Mouse (Mus musculus) embryonic facial prominence, embryonic 11.5 days (tissue): ENCODE data around the gene Isca1. TPM values are rescaled to one million over a fixed set of nuclear protein-coding genes. Genes with fewer than 3 reads are reported as not detected.
A peak's percentile ranks its signal among the peaks of the same experiment; 100 is the strongest.
"Not testable (repeated sequence)": the region's sequence is repeated elsewhere in the genome, so short reads cannot be mapped to it uniquely, and the experiment has no call there.

Experiments used
- ATAC-seq: fragments of 200-750 bp; cut with Nextera tagmentation; replicated peaks from 2 replicates; pipeline ENCODE4 v1.8.0; 2017; ENCODE audit warnings: low read depth; ENCODE audit not compliant: insufficient number of reproducible peaks, low FRiP score, low TSS enrichment
- DNase-seq: peaks from one replicate; pipeline ENCODE4 v3.0.0-alpha.2; 2015; ENCODE audit warnings: low spot score
- H3K27ac ChIP-seq: fragments of 300-500 bp; sonication (generic); replicated peaks from 2 replicates; pipeline ENCODE4 v1.5.1; 2014; ENCODE audit warnings: mild to moderate bottlenecking, low read depth, low read length, control low read depth
- H3K27me3 ChIP-seq: fragments of 300-500 bp; sonication (generic); 2 replicates; pipeline ENCODE4 v1.6.1; 2014; ENCODE audit warnings: mild to moderate bottlenecking, low read length, moderate library complexity, mixed read lengths; ENCODE audit not compliant: control insufficient read depth, insufficient read depth
- H3K36me3 ChIP-seq: fragments of 300-500 bp; sonication (generic); replicated peaks from 2 replicates; pipeline ENCODE4 v1.6.1; 2014; ENCODE audit warnings: low read depth, mild to moderate bottlenecking, low read length, moderate library complexity, mixed read lengths; ENCODE audit not compliant: control insufficient read depth, insufficient read depth
- H3K4me1 ChIP-seq: fragments of 300-500 bp; sonication (generic); 2 replicates; pipeline ENCODE4 v1.6.1; 2014; ENCODE audit warnings: low read length, mixed read lengths; ENCODE audit not compliant: control insufficient read depth, insufficient read depth
- H3K4me2 ChIP-seq: fragments of 300-500 bp; sonication (generic); 2 replicates; pipeline ENCODE4 v1.6.1; 2014; ENCODE audit warnings: low read depth, mild to moderate bottlenecking, control low read depth, low read length, moderate library complexity
- H3K4me3 ChIP-seq: fragments of 300-500 bp; sonication (generic); 2 replicates; pipeline ENCODE4 v1.5.1; 2014; ENCODE audit warnings: low read depth, low read length, control low read depth
- H3K9ac ChIP-seq: fragments of 300-500 bp; sonication (generic); replicated peaks from 2 replicates; pipeline ENCODE4 v1.6.1; 2014; ENCODE audit warnings: mild to moderate bottlenecking, control low read depth, low read length
- H3K9me3 ChIP-seq: fragments of 300-500 bp; sonication (generic); replicated peaks from 2 replicates; pipeline ENCODE4 v1.6.1; 2016; ENCODE audit warnings: mild to moderate bottlenecking, low read length, inconsistent platforms, mixed read lengths; ENCODE audit not compliant: control insufficient read depth
- WGBS: fragments of 180-500 bp; shearing (Covaris S2); extraction: QIAGEN DNeasy Blood & Tissue Kit; methylation state at CpG from one replicate; pipeline ENCODE4 v1.1.7; 2014; 5-methylcytosine and 5-hydroxymethylcytosine counted together
- polyA plus RNA-seq: library from polyadenylated mRNA; unstranded; fragments of >200 nt; fragmentation: Nextera tagmentation; extraction: Ambion mirVana; gene quantifications from 2 replicates; pipeline ENCODE4 v1.2.1, GENCODE M21; 2014

The Isca1 gene
- polyA plus RNA-seq, 1 experiment from 2014 or later = 125 TPM

DNA sequence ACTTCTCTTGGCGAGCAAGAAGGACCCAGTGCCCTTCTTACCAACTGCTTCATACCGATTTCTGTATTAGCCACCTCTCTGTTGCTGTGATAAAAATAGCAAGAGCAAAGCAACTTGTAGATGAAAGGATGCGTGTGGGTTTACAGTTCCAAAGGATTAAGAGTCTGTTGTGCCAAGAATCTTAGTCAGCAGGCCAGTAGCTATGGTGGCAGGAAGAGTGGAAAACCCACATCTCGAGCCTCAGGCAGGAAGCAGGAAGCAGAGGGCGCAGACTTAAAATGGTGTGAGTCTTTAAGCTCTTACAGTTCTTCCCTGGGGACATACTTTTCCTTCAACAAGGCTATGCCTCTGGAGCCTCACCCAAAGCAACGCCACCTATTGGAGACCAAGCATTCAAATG, 24.1 kb downstream of the Isca1 start:
- WGBS = 86% methylated on average over 6 of the region's 6 CpGs
- ATAC-seq = no peak

DNA sequence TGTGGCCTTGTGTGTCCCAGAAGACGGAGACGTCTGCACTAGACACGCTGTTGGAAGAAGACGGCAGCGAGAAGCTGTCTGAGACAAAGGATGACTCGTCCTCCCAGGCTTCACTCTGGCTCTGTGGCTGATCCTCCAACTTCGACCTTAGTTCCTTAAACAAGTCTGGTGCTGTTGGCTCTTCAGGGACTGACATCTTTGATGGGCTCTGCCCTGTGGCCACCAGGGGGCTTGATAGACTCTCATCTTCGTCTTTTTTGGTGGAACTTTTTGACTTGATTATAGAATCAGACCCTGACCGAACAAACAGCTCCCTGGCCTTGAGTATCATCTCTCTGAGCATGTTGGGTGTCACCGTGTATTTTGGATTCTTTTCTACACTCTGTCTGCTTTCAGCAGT, 27.9 kb downstream of the Isca1 start:
- 77% methylated on average over 10 of the region's 10 CpGs for WGBS
- H3K27me3 ChIP-seq = no peaks in the 10 kb centered on the region
- ATAC-seq (no peak), DNase-seq (no peak)
- no peaks in the 10 kb centered on the region for H3K4me1 ChIP-seq
- no peak overlapping the region for H3K4me3 ChIP-seq
- no peak overlapping the region for H3K9ac ChIP-seq
- no peaks in the 10 kb centered on the region for H3K36me3 ChIP-seq
- no peak overlapping the region for H3K27ac ChIP-seq
- no peaks in the 10 kb centered on the region for H3K9me3 ChIP-seq
- H3K4me2 ChIP-seq = no peak overlapping the region

More for the DNA sequence above, 24.1 kb downstream of the Isca1 start:
- Histone ChIP-seq H3K4me3 (no peak overlapping the region), H3K4me2 (no peak overlapping the region), H3K27ac (no peak overlapping the region), H3K4me1 (no peaks in the 10 kb centered on the region), H3K27me3 (no peaks in the 10 kb centered on the region), H3K9me3 (no peaks in the 10 kb centered on the region), H3K36me3 (no peaks in the 10 kb centered on the region), H3K9ac (no peak overlapping the region)
- DNase-seq = no peak

DNA sequence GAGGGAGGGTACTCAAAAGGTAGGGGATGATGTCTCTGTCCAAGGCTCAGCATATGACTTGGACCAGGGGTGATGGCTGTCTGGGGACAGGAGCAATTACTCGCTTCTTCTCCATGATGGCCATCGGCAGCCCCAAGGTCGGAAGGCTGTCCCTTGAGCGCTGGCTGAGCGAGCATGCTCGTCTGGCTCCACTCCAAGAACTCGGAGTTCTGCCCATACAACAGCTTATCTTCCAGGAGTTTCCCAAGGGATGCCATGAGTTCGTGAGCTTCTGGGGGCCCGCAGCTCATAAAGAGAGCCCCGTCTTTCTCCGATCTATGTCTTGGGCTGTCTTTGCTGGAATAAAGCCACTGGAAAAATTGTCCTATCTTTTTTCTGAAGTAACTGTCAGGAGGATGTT, 28.5 kb downstream of the Isca1 start:
- no peak overlapping the region for H3K4me2 ChIP-seq
- H3K27ac ChIP-seq = no peak overlapping the region
- no peak overlapping the region for H3K9ac ChIP-seq
- no peaks in the 10 kb centered on the region for H3K9me3 ChIP-seq
- no peaks in the 10 kb centered on the region for H3K27me3 ChIP-seq
- H3K4me1 ChIP-seq = no peaks in the 10 kb centered on the region
- 88% methylated on average over 11 of the region's 11 CpGs for WGBS
- DNase-seq (no peak), ATAC-seq (no peak)
- no peak overlapping the region for H3K4me3 ChIP-seq
- no peaks in the 10 kb centered on the region for H3K36me3 ChIP-seq

DNA sequence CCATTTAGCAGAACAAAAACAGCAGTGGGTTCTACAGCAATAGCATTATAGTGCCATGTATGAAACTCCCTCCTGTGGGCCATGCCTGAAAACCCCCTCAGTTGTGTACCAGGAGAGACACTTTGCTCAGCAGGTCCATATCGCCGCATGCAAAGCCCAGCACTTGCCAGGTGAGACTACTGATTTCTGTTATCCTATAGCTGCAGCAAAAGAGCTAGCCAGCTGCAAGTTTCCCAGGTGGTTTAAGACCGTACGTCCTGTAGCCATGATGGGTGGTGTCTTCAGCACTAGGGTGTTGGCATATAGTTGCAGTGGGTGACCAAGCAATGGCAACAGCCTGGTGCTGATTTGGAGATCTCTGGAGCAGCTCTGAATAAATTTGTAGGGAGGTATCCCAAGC, 30.2 kb downstream of the Isca1 start:
- Histone ChIP-seq H3K4me2 (no peak overlapping the region), H3K4me3 (no peak overlapping the region), H3K9me3 (no peaks in the 10 kb centered on the region), H3K36me3 (no peaks in the 10 kb centered on the region), H3K27ac (no peak overlapping the region), H3K27me3 (no peaks in the 10 kb centered on the region), H3K9ac (no peak overlapping the region), H3K4me1 (no peaks in the 10 kb centered on the region)
- no peak for DNase-seq
- WGBS = 90% methylated on average over 4 of the region's 4 CpGs
- ATAC-seq = no peak

DNA sequence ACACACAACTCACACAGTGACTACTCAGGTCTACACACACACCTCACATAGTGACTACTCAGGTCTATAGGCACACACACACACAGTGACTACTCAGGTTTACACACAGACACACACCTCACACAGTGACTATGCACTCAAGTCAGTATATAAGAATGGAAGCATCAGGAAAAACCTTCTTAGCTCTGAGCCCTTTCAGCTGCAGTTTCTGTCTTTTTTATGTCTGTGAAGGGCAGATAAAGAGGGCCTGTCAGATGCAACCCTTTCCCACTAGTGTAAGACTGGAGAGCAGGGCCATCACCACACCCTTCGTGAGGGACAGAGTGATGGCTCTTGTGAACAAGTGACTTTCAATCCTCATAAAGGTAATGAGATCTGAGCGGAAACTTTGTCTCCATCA, 31.2 kb downstream of the Isca1 start:
- DNase-seq (no peak), ATAC-seq (no peak)
- 82% methylated on average over 2 of the region's 2 CpGs for WGBS
- Histone ChIP-seq H3K36me3 (no peaks in the 10 kb centered on the region), H3K27me3 (no peaks in the 10 kb centered on the region), H3K4me1 (no peaks in the 10 kb centered on the region), H3K4me3 (no peak overlapping the region), H3K27ac (no peak overlapping the region), H3K9me3 (no peaks in the 10 kb centered on the region), H3K9ac (no peak overlapping the region), H3K4me2 (no peak overlapping the region)

DNA sequence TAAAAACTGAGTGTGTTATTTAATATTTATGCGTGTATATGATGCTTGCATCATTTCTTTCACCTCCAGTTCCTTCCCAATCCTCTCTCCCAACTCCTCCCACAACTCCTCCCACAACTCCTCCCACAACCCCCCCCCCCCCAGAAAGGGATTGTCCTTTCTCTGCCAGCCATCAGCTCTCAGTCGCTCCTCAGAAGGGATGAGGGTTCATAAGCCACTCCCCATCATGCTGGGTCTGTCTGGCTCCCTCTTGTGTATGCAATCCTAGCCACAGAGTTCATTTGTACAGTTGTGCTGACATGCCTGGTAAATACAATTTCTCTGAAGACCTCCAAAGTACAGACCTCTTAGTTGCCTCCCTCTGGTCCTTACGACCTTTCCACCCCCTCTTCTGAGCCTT, 34.4 kb downstream of the Isca1 start:
- Histone ChIP-seq H3K27ac (no peak overlapping the region), H3K4me3 (no peak overlapping the region), H3K4me1 (no peaks in the 10 kb centered on the region), H3K27me3 (no peaks in the 10 kb centered on the region), H3K9ac (no peak overlapping the region), H3K36me3 (no peaks in the 10 kb centered on the region), H3K4me2 (no peak overlapping the region), H3K9me3 (no peaks in the 10 kb centered on the region)
- DNase-seq = peak; percentile 41
- WGBS = 36% methylated on average over 3 of the region's 3 CpGs
- no peak for ATAC-seq

DNA sequence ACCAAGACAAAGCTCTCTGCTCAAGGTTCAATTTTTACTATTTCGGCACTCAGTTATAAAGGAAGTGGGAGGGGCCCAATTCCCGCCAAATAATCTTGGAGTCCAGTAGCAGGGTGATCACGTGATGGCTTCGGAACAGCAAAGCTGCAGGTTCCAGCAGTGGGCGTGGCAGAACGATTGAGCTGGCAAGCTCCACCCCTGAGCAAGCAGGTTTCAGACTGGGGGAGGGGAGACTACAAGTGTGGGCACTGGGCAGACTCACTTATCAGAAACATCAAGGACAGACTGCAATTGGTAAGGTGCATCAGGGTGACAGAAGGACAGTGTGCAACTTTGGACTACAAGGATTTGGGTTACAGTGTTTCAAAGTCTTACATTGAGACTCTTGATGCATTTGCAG, 35.3 kb downstream of the Isca1 start:
- H3K27ac ChIP-seq, H3K36me3 ChIP-seq, H3K4me3 ChIP-seq, H3K27me3 ChIP-seq, H3K9ac ChIP-seq, H3K9me3 ChIP-seq, DNase-seq, H3K4me1 ChIP-seq, ATAC-seq, H3K4me2 ChIP-seq: not testable (repeated sequence)
- WGBS = 35% methylated on average over 6 of the region's 6 CpGs

DNA sequence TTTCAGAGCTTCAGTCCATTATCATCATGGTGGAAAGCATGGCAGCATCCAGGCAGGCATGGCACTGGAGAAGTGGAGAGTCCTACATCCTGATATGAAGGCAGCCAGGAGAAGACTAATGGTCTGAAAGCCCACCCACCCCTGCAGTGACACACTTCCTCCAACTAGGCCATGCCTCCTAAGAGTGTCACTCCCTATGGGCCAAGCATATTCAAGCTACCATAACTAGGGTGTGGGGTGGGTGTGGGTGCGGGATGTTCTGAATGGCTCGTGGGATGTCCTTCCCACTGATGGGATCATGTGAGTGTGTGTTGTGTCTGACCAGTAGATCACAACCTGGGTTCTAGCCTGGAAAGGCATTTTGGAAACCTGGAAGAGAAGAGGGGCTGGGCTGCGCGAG, 35.7 kb downstream of the Isca1 start:
- no peak overlapping the region for H3K4me3 ChIP-seq
- no peak overlapping the region for H3K9ac ChIP-seq
- no peaks in the 10 kb centered on the region for H3K4me1 ChIP-seq
- no peak overlapping the region for H3K27ac ChIP-seq
- no peak overlapping the region for H3K4me2 ChIP-seq
- 84% methylated on average over 2 of the region's 4 CpGs for WGBS
- no peaks in the 10 kb centered on the region for H3K9me3 ChIP-seq
- ATAC-seq (no peak), DNase-seq (no peak)
- H3K36me3 ChIP-seq = no peaks in the 10 kb centered on the region
- no peaks in the 10 kb centered on the region for H3K27me3 ChIP-seq
